Mouse (Mus musculus) bone marrow, adult 2 months (tissue): ENCODE results near the gene Slc12a3. TPM values are rescaled to one million over a fixed set of nuclear protein-coding genes. Genes with fewer than 3 reads are reported as not detected.

ENCODE experiments used
- H3K27ac ChIP-seq: fragments of 200-500 bp; 2 replicates; pipeline ENCODE4 v1.5.1; 2012; ENCODE audit warnings: low read depth, mild to moderate bottlenecking, control low read depth, inconsistent platforms, low read length; ENCODE audit not compliant: control insufficient read depth, poor library complexity, insufficient read depth
- H3K4me1 ChIP-seq: fragments of 200-500 bp; 2 replicates; pipeline ENCODE4 v1.6.1; 2011; ENCODE audit warnings: low read length; ENCODE audit not compliant: control insufficient read depth, insufficient read depth
- H3K4me3 ChIP-seq: fragments of 200-500 bp; replicated peaks from 2 replicates; pipeline ENCODE3; 2011; ENCODE audit warnings: mild to moderate bottlenecking, low read depth, low read length, control low read depth; ENCODE audit not compliant: control insufficient read depth
- CTCF ChIP-seq: fragments of 200-500 bp; IDR thresholded peaks from 2 replicates; pipeline ENCODE4 v1.5.1; 2011; ENCODE audit warnings: low read length, control low read depth; ENCODE audit not compliant: control insufficient read depth, insufficient read depth
- POLR2A ChIP-seq: fragments of 200-500 bp; IDR thresholded peaks from 2 replicates; pipeline ENCODE4 v1.6.1; 2011; ENCODE audit warnings: low read depth, mild to moderate bottlenecking, control low read depth, low read length, borderline replicate concordance; ENCODE audit not compliant: control insufficient read depth
- WGBS: fragments of 180-500 bp; shearing (Covaris S2); methylation state at CpG from one replicate; pipeline ENCODE4 v1.1.7; 2018; 5-methylcytosine and 5-hydroxymethylcytosine counted together
- polyA plus RNA-seq: library from polyadenylated mRNA; stranded (reverse); fragments of >200 nt; gene quantifications from 2 replicates; pipeline ENCODE4 v1.2.4, GENCODE M21; 2011; ENCODE audit warnings: low replicate concordance; ENCODE audit not compliant: missing spikeins, insufficient read depth, insufficient read length

The Slc12a3 gene
- polyA plus RNA-seq, 1 experiment, result 11.8 TPM

GRCm38 (mm10) chr8:94412518-94412917 lies 83.5 kb downstream of the Slc12a3 start:
- H3K27ac ChIP-seq, result no peak overlapping the region
- H3K4me1 ChIP-seq, result peaks cover under 1% of the 10 kb centered on the region
- TF ChIP-seq CTCF, result no peak
- TF ChIP-seq POLR2A, result no peak

GRCm38 (mm10) chr8:94413509-94413908 lies 84.5 kb downstream of the Slc12a3 start:
- TF ChIP-seq POLR2A (no peak), CTCF (no peak)
- H3K4me1 ChIP-seq, result peaks cover 5% of the 10 kb centered on the region
- H3K4me3 ChIP-seq, result no peak overlapping the region
- 25% methylated on average over 6 of the region's 6 CpGs for WGBS
- 0 out of 2 replicates have a peak overlapping the region, but pooled peaks have one; percentile 46 for H3K27ac ChIP-seq

More at GRCm38 (mm10) chr8:94412518-94412917, 83.5 kb downstream of the Slc12a3 start:
- 49% methylated on average over 6 of the region's 6 CpGs for WGBS
- H3K4me3 ChIP-seq, result no peak overlapping the region

- H3K4me1 ChIP-seq, result peaks cover 6% of the 10 kb centered on the region
- no peak overlapping the region for H3K27ac ChIP-seq
- 48% methylated on average over 2 of the region's 2 CpGs for WGBS
- TF ChIP-seq POLR2A (no peak), CTCF (no peak)
- no peak overlapping the region for H3K4me3 ChIP-seq
Measured at GRCm38 (mm10) chr8:94415218-94415617, 86.2 kb downstream of the Slc12a3 start.

Other genes starting within 250 kb of the Slc12a3 start
- gene Bbs2, start 230.3 kb upstream of the Slc12a3 start, polyA plus RNA-seq, result 1.4 and 20.3 TPM in 2 replicates
- gene Mt4, start 192.0 kb upstream of the Slc12a3 start, polyA plus RNA-seq, result not detected in 2 replicates
- gene Mt3, start 176.6 kb upstream of the Slc12a3 start, polyA plus RNA-seq, result 3.0 TPM in 1 of 2 replicates, not detected in the other
- gene Mt2, start 156.5 kb upstream of the Slc12a3 start, polyA plus RNA-seq, result 102 and 809 TPM in 2 replicates
- 188 and 700 TPM in 2 replicates for gene Mt1, start 150.1 kb upstream of the Slc12a3 start, polyA plus RNA-seq
- gene Nup93, start 114.6 kb upstream of the Slc12a3 start, polyA plus RNA-seq, result 19.5 and 21.3 TPM in 2 replicates
- gene Herpud1, start 57.2 kb downstream of the Slc12a3 start, polyA plus RNA-seq, result 69.2 and 70.5 TPM in 2 replicates
- gene Nlrc5, start 105.2 kb downstream of the Slc12a3 start, polyA plus RNA-seq, result 16.5 TPM in 2 replicates
- gene Cpne2, start 203.8 kb downstream of the Slc12a3 start, polyA plus RNA-seq, result 23.4 and 36.1 TPM in 2 replicates